Comparison of ENCODE assay signal across 17 mouse cellular contexts in the genomic region with DNA sequence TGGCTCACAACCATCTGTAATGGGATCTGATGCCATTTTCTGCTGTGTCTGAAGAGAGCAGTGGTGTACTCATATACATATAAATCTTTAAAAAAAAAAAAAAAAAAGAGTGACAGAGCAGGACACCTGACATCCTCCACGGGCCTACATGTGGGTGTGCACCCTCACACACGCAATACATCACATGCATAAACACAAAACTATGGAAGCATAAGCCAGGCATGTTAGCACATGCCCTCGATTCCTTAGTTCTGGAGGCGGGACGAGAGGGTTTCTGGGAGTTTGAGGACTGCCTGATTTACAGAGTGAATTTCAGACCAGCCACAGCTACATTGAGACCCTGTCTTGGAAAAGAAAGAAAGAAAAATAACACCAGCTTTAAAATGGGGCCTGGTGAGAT. TPM values are rescaled to one million over a fixed set of nuclear protein-coding genes. Genes with fewer than 3 reads are reported as not detected.
DNase-seq lines count a peak whose midpoint lies in the region; ATAC-seq and TF ChIP-seq lines count a peak whose summit lies in the region.
"Had no signal": no experiment of that assay in that cellular context is flagged by ENCODE, and none has a peak within 500 bp of the region (broad histone marks: within the 10 kb centered on the region; RNA-seq: fewer than 3 reads in every experiment).

No protein-coding gene starts in this region.

- H3K9ac ChIP-seq in hindbrain, embryonic 15.5 days, result no peak overlapping the region
- H3K9ac ChIP-seq in hindbrain, postnatal 0 days (replicated peaks; ENCODE audit: low read length), result no peak overlapping the region
- H3K9ac ChIP-seq in midbrain, embryonic 16.5 days (ENCODE audit: low read depth, low read length), result no peak overlapping the region
- no peak overlapping the region for H3K9ac ChIP-seq in midbrain, embryonic 11.5 days (ENCODE audit: low read length)
- no peak overlapping the region for H3K9ac ChIP-seq in forebrain, embryonic 14.5 days (ENCODE audit: low read length)

- TF ChIP-seq CTCF in hindbrain, postnatal 0 days (IDR thresholded peaks at IDR 0.05; ENCODE audit: low read depth), result no peak

- peak overlapping the region; percentile 43; the same call in 1 of the 2 replicates for H3K27ac ChIP-seq in hindbrain, embryonic 15.5 days (replicated peaks)
- H3K27ac ChIP-seq in hindbrain, postnatal 0 days, result no peak overlapping the region
- peak overlapping the region; percentile 38; the same call in 1 of the 2 replicates for H3K27ac ChIP-seq in midbrain, embryonic 16.5 days (ENCODE audit: low read length)
- no peak overlapping the region for H3K27ac ChIP-seq in midbrain, embryonic 11.5 days (ENCODE audit: low read depth, low read length)
- peak overlapping the region; percentile 60 for H3K27ac ChIP-seq in forebrain, embryonic 14.5 days (ENCODE audit: low read depth, low read length)

- no peaks in the 10 kb centered on the region for H3K36me3 ChIP-seq in hindbrain, embryonic 15.5 days
- peaks cover 10% of the 10 kb centered on the region; the same call in 1 of the 2 replicates for H3K36me3 ChIP-seq in hindbrain, postnatal 0 days (ENCODE audit: insufficient read depth, low read length)
- H3K36me3 ChIP-seq in midbrain, embryonic 16.5 days (ENCODE audit: control insufficient read depth, insufficient read depth, low read length), result peaks cover 5% of the 10 kb centered on the region; the same call in 1 of the 2 replicates
- H3K36me3 ChIP-seq in midbrain, embryonic 11.5 days (ENCODE audit: control insufficient read depth, insufficient read depth, low read length), result no peaks in the 10 kb centered on the region
- peaks cover 16% of the 10 kb centered on the region for H3K36me3 ChIP-seq in forebrain, embryonic 14.5 days (ENCODE audit: control insufficient read depth, insufficient read depth, low read length)
- H3K36me3 ChIP-seq in myocyte (ENCODE audit: control insufficient read depth, insufficient read depth), result peaks cover 7% of the 10 kb centered on the region

- no peak overlapping the region for H3K4me2 ChIP-seq in hindbrain, embryonic 15.5 days
- no peak overlapping the region for H3K4me2 ChIP-seq in hindbrain, postnatal 0 days (ENCODE audit: low read depth, low read length)
- no peak overlapping the region for H3K4me2 ChIP-seq in midbrain, embryonic 16.5 days (ENCODE audit: low read length)
- H3K4me2 ChIP-seq in midbrain, embryonic 11.5 days, result no peak overlapping the region
- H3K4me2 ChIP-seq in forebrain, embryonic 14.5 days (ENCODE audit: low read length), result no peak overlapping the region
- no peak overlapping the region for H3K4me2 ChIP-seq in myocyte (ENCODE audit: low read depth)

- H3ac ChIP-seq in myocyte (ENCODE audit: control insufficient read depth, insufficient read length), result no peak overlapping the region

- H3K27me3 ChIP-seq in hindbrain, embryonic 15.5 days, result no peaks in the 10 kb centered on the region
- H3K27me3 ChIP-seq in hindbrain, postnatal 0 days (ENCODE audit: insufficient read depth, low read length), result no peaks in the 10 kb centered on the region
- H3K27me3 ChIP-seq in midbrain, embryonic 16.5 days (ENCODE audit: control insufficient read depth, insufficient read depth, low read depth, low read length), result no peaks in the 10 kb centered on the region
- no peaks in the 10 kb centered on the region for H3K27me3 ChIP-seq in midbrain, embryonic 11.5 days (ENCODE audit: control insufficient read depth, insufficient read depth, low read length)
- H3K27me3 ChIP-seq in forebrain, embryonic 14.5 days (replicated peaks; ENCODE audit: control insufficient read depth, insufficient read depth, low read length), result no peaks in the 10 kb centered on the region
- H3K27me3 ChIP-seq in myocyte (ENCODE audit: control insufficient read depth, insufficient read depth, insufficient read length), result no peaks in the 10 kb centered on the region

- TF ChIP-seq POLR2A in myocyte (IDR thresholded peaks at IDR 0.05; ENCODE audit: insufficient read length, low read depth), result no peak

- no peaks in the 10 kb centered on the region for H3K79me2 ChIP-seq in myocyte (ENCODE audit: control insufficient read depth, insufficient read depth)

- whole genome bisulfite sequencing in hindbrain, embryonic 15.5 days, result 84% methylated on average over 5 of the region's 5 CpGs
- WGBS in hindbrain, postnatal 0 days, result 83% methylated on average over 5 of the region's 5 CpGs
- WGBS in midbrain, embryonic 16.5 days, result 85% methylated on average over 5 of the region's 5 CpGs
- WGBS in midbrain, embryonic 11.5 days, result 85% methylated on average over 5 of the region's 5 CpGs
- 47% methylated on average over 5 of the region's 5 CpGs for WGBS in forebrain, embryonic 14.5 days

- no peaks in the 10 kb centered on the region for H3K9me3 ChIP-seq in hindbrain, embryonic 15.5 days
- no peaks in the 10 kb centered on the region for H3K9me3 ChIP-seq in hindbrain, postnatal 0 days (ENCODE audit: low read length)
- no peaks in the 10 kb centered on the region for H3K9me3 ChIP-seq in midbrain, embryonic 16.5 days (replicated peaks; ENCODE audit: control insufficient read depth, low read length, poor library complexity, severe bottlenecking)
- no peaks in the 10 kb centered on the region for H3K9me3 ChIP-seq in midbrain, embryonic 11.5 days (ENCODE audit: control insufficient read depth, low read length)
- no peaks in the 10 kb centered on the region for H3K9me3 ChIP-seq in forebrain, embryonic 14.5 days (replicated peaks; ENCODE audit: control insufficient read depth, low read length)
- H3K9me3 ChIP-seq: G1E had no signal

- H3K4me1 ChIP-seq in hindbrain, embryonic 15.5 days (replicated peaks), result no peaks in the 10 kb centered on the region
- H3K4me1 ChIP-seq in hindbrain, postnatal 0 days (ENCODE audit: insufficient read depth, low read length), result no peaks in the 10 kb centered on the region
- no peaks in the 10 kb centered on the region for H3K4me1 ChIP-seq in midbrain, embryonic 16.5 days (ENCODE audit: control insufficient read depth, insufficient read depth, low read length)
- H3K4me1 ChIP-seq in midbrain, embryonic 11.5 days (ENCODE audit: control insufficient read depth, insufficient read depth, low read length), result no peaks in the 10 kb centered on the region
- H3K4me1 ChIP-seq in forebrain, embryonic 14.5 days (ENCODE audit: control insufficient read depth, insufficient read depth, low read length), result 0 out of 2 replicates have a peak, but pooled peaks cover 6% of the 10 kb centered on the region

- no peak for ATAC-seq in hindbrain, embryonic 15.5 days (ENCODE audit: low FRiP score, low read depth)
- ATAC-seq in hindbrain, postnatal 0 days, result no peak
- no peak for ATAC-seq in midbrain, embryonic 16.5 days
- ATAC-seq in midbrain, embryonic 11.5 days (ENCODE audit: low FRiP score), result no peak
- ATAC-seq in forebrain, embryonic 14.5 days, result peak; percentile 15; the same call in 1 of the 2 replicates

- no peak overlapping the region for H3K4me3 ChIP-seq in hindbrain, embryonic 15.5 days
- H3K4me3 ChIP-seq in hindbrain, postnatal 0 days (ENCODE audit: low read length), result no peak overlapping the region
- H3K4me3 ChIP-seq in midbrain, embryonic 16.5 days (ENCODE audit: low read depth, low read length), result no peak overlapping the region
- no peak overlapping the region for H3K4me3 ChIP-seq in midbrain, embryonic 11.5 days (ENCODE audit: low read depth, low read length)
- H3K4me3 ChIP-seq in forebrain, embryonic 14.5 days (ENCODE audit: low read depth, low read length), result no peak overlapping the region
- H3K4me3 ChIP-seq in myocyte, result no peak overlapping the region

- no peak for DNase-seq in hindbrain, postnatal 0 days (ENCODE audit: low spot score)
- no peak for DNase-seq in midbrain, embryonic 11.5 days (ENCODE audit: low spot score, missing footprints)
- DNase-seq in forebrain, embryonic 14.5 days (ENCODE audit: low spot score), result no peak
- DNase-seq in kidney, postnatal 10 days, result no peak
- DNase-seq in adrenal gland, postnatal 14 days, result no peak
- DNase-seq: adrenal gland, postnatal 36 days; B cell, adult 2 months; cerebellum, postnatal 25 days; lung, adult 18-20 months; thymus, adult 18-20 months had no signal

RNA-seq across cellular contexts. Expression of a gene that starts 13.7 kb away (rescaled TPM):
- 101 and 105 TPM in 2 replicates for polyA plus RNA-seq in hindbrain, embryonic 15.5 days (2015; fragmentation: Nextera tagmentation; extraction: Ambion mirVana)
- 94.1 and 112 TPM in 2 replicates for total RNA-seq in hindbrain, postnatal 0 days (2014; rRNA removed)
- polyA plus RNA-seq in hindbrain, postnatal 0 days (2015; fragmentation: Nextera tagmentation; extraction: Ambion mirVana), result 105 and 109 TPM in 2 replicates
- polyA plus RNA-seq in midbrain, embryonic 16.5 days (2015; fragmentation: Nextera tagmentation; extraction: Ambion mirVana), result 111 TPM in 2 replicates
- polyA plus RNA-seq in midbrain, embryonic 11.5 days (2014; fragmentation: Nextera tagmentation; extraction: Ambion mirVana), result 55.9 and 59.4 TPM in 2 replicates
- polyA plus RNA-seq in forebrain, embryonic 14.5 days (2014; fragmentation: Nextera tagmentation; extraction: Ambion mirVana), result 95.2 and 99.1 TPM in 2 replicates
- 19.9 TPM for polyA plus RNA-seq in myocyte (2012; fragmentation: generic; extraction: Trizol)
- 31.8 and 34.5 TPM in 2 replicates for total RNA-seq in adrenal gland, postnatal 14 days (2021)

RNA-seq across cellular contexts. Expression of a gene that starts 19.3 kb away (rescaled TPM):
- polyA plus RNA-seq in hindbrain, embryonic 15.5 days (2015; fragmentation: Nextera tagmentation; extraction: Ambion mirVana), result 39.4 and 40.8 TPM in 2 replicates
- total RNA-seq in hindbrain, postnatal 0 days (2014; rRNA removed), result 32.2 and 33.5 TPM in 2 replicates
- polyA plus RNA-seq in hindbrain, postnatal 0 days (2015; fragmentation: Nextera tagmentation; extraction: Ambion mirVana), result 33.5 and 34.8 TPM in 2 replicates
- 39.8 and 43.1 TPM in 2 replicates for polyA plus RNA-seq in midbrain, embryonic 16.5 days (2015; fragmentation: Nextera tagmentation; extraction: Ambion mirVana)
- 48.2 and 50.1 TPM in 2 replicates for polyA plus RNA-seq in midbrain, embryonic 11.5 days (2014; fragmentation: Nextera tagmentation; extraction: Ambion mirVana)
- polyA plus RNA-seq in forebrain, embryonic 14.5 days (2014; fragmentation: Nextera tagmentation; extraction: Ambion mirVana), result 62.6 and 63.0 TPM in 2 replicates
- polyA plus RNA-seq in myocyte (2012; fragmentation: generic; extraction: Trizol), result 45.5 TPM
- 32.5 and 35.6 TPM in 2 replicates for total RNA-seq in adrenal gland, postnatal 14 days (2021)

RNA-seq across cellular contexts. Expression of a gene that starts 19.4 kb away (rescaled TPM):
- polyA plus RNA-seq in hindbrain, embryonic 15.5 days (2015; fragmentation: Nextera tagmentation; extraction: Ambion mirVana), result 8.8 and 9.3 TPM in 2 replicates
- total RNA-seq in hindbrain, postnatal 0 days (2014; rRNA removed), result 8.4 and 9.9 TPM in 2 replicates
- 7.1 and 7.8 TPM in 2 replicates for polyA plus RNA-seq in hindbrain, postnatal 0 days (2015; fragmentation: Nextera tagmentation; extraction: Ambion mirVana)
- polyA plus RNA-seq in midbrain, embryonic 16.5 days (2015; fragmentation: Nextera tagmentation; extraction: Ambion mirVana), result 5.9 and 8.1 TPM in 2 replicates
- polyA plus RNA-seq in midbrain, embryonic 11.5 days (2014; fragmentation: Nextera tagmentation; extraction: Ambion mirVana), result 15.1 and 15.5 TPM in 2 replicates
- polyA plus RNA-seq in forebrain, embryonic 14.5 days (2014; fragmentation: Nextera tagmentation; extraction: Ambion mirVana), result 9.4 and 11.8 TPM in 2 replicates
- polyA plus RNA-seq in myocyte (2012; fragmentation: generic; extraction: Trizol), result 9.3 TPM
- 16.1 and 17.9 TPM in 2 replicates for total RNA-seq in adrenal gland, postnatal 14 days (2021)

RNA-seq across cellular contexts. Expression of a gene that starts 27.2 kb away (rescaled TPM):
- polyA plus RNA-seq in hindbrain, embryonic 15.5 days (2015; fragmentation: Nextera tagmentation; extraction: Ambion mirVana), result 0.37 and 0.52 TPM in 2 replicates
- total RNA-seq in hindbrain, postnatal 0 days (2014; rRNA removed), result not detected in 2 replicates
- not detected in 2 replicates for polyA plus RNA-seq in hindbrain, postnatal 0 days (2015; fragmentation: Nextera tagmentation; extraction: Ambion mirVana)
- not detected in 2 replicates for polyA plus RNA-seq in midbrain, embryonic 16.5 days (2015; fragmentation: Nextera tagmentation; extraction: Ambion mirVana)
- polyA plus RNA-seq in midbrain, embryonic 11.5 days (2014; fragmentation: Nextera tagmentation; extraction: Ambion mirVana), result not detected in 2 replicates
- polyA plus RNA-seq in forebrain, embryonic 14.5 days (2014; fragmentation: Nextera tagmentation; extraction: Ambion mirVana), result not detected in 2 replicates
- not detected for polyA plus RNA-seq in myocyte (2012; fragmentation: generic; extraction: Trizol)
- total RNA-seq in adrenal gland, postnatal 14 days (2021), result not detected in 2 replicates
- total RNA-seq: adrenal gland, postnatal 36 days; G1E; granulocyte monocyte progenitor cell, adult 5-6 weeks; midbrain, postnatal 0 days; neutrophil, adult 5-6 weeks had no signal
- polyA plus RNA-seq: G1E; midbrain, postnatal 0 days had no signal

RNA-seq across cellular contexts. Expression of a gene that starts 49.6 kb away (rescaled TPM):
- not detected in 2 replicates for polyA plus RNA-seq in hindbrain, embryonic 15.5 days (2015; fragmentation: Nextera tagmentation; extraction: Ambion mirVana)
- total RNA-seq in hindbrain, postnatal 0 days (2014; rRNA removed), result not detected in 2 replicates
- 0.34 TPM in 1 of 2 replicates, not detected in the other for polyA plus RNA-seq in hindbrain, postnatal 0 days (2015; fragmentation: Nextera tagmentation; extraction: Ambion mirVana)
- 0.43 TPM in 1 of 2 replicates, not detected in the other for polyA plus RNA-seq in midbrain, embryonic 16.5 days (2015; fragmentation: Nextera tagmentation; extraction: Ambion mirVana)
- not detected in 2 replicates for polyA plus RNA-seq in midbrain, embryonic 11.5 days (2014; fragmentation: Nextera tagmentation; extraction: Ambion mirVana)
- not detected in 2 replicates for polyA plus RNA-seq in forebrain, embryonic 14.5 days (2014; fragmentation: Nextera tagmentation; extraction: Ambion mirVana)
- polyA plus RNA-seq in myocyte (2012; fragmentation: generic; extraction: Trizol), result not detected
- 103 and 104 TPM in 2 replicates for total RNA-seq in adrenal gland, postnatal 14 days (2021)
- total RNA-seq: G1E; granulocyte monocyte progenitor cell, adult 5-6 weeks; midbrain, postnatal 0 days; neutrophil, adult 5-6 weeks had no signal
- polyA plus RNA-seq: G1E had no signal

Comparison
In these comparisons a context has a peak if more than half of its experiments do, and no peak if none do; other contexts are left out.
1. H3K27ac ChIP-seq: peak in hindbrain, embryonic 15.5 days (single experiment), midbrain, embryonic 16.5 days (single experiment) and forebrain, embryonic 14.5 days (single experiment); none in hindbrain, postnatal 0 days (single experiment) and midbrain, embryonic 11.5 days (single experiment).